Mouse (Mus musculus) cortical plate, adult 2 months (tissue): ENCODE data around the gene Map4k2.

ENCODE experiments used
- CTCF ChIP-seq: fragments of 200-500 bp; IDR thresholded peaks from 2 replicates; pipeline ENCODE4 v1.5.1; 2011; ENCODE audit warnings: mild to moderate bottlenecking, control low read depth, low read length; ENCODE audit not compliant: insufficient read depth; ENCODE audit errors: extremely low read depth
- POLR2A ChIP-seq: fragments of 200-500 bp; IDR thresholded peaks from 2 replicates; pipeline ENCODE4 v1.6.1; 2011; ENCODE audit warnings: mild to moderate bottlenecking, low read length, control low read depth; ENCODE audit not compliant: insufficient read depth; ENCODE audit errors: extremely low read depth

DNA sequence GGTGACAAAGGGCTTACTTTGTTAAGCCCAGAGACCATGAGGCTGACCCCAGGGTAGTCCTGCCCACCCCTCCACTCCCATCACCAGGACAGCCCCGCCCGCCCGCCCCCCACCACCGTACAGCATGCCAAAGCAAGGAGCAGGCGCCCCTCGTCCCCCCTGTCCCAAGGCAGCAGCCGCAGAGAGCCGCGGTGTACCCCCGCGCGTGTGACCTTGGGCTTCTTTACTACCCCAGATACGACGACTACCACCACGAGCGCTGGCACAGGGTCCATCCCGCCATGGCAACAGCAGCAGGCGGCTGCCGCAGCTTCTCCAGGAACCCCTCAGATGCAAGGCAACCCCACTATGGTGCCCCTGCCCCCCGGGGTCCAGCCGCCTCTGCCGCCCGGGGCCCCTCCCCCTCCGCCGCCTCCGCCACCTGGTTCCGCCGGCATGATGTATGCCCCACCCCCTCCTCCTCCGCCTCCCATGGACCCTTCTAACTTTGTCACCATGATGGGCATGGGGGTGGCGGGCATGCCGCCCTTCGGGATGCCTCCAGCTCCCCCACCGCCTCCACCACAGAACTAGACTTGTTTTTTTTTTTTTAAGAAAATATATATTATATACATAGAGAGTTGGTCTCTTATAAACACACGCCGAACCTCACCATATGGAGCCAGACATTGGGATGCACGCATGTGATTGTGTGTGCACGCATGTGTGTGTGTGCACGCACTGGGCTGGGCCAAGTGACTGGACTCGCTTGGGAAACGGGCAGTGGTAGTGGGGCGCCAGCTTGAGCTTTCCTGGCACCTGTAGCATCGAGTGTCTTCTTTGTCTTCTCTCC lies 34.7 kb downstream of the Map4k2 start:
- no peak for TF ChIP-seq CTCF
- no peak for TF ChIP-seq POLR2A
